Mouse (Mus musculus) CH12F3 (cell line): ENCODE results near the gene Mgat5b.

Experiments
- in situ Hi-C: fragments of 300-500 bp; cut with MboI; formaldehyde crosslinking; loops from 2 replicates; pipeline ENCODE4 v1.14.3; 2020; ENCODE audit warnings: low sequenced_read_pairs

Gene Mgat5b

DNA sequence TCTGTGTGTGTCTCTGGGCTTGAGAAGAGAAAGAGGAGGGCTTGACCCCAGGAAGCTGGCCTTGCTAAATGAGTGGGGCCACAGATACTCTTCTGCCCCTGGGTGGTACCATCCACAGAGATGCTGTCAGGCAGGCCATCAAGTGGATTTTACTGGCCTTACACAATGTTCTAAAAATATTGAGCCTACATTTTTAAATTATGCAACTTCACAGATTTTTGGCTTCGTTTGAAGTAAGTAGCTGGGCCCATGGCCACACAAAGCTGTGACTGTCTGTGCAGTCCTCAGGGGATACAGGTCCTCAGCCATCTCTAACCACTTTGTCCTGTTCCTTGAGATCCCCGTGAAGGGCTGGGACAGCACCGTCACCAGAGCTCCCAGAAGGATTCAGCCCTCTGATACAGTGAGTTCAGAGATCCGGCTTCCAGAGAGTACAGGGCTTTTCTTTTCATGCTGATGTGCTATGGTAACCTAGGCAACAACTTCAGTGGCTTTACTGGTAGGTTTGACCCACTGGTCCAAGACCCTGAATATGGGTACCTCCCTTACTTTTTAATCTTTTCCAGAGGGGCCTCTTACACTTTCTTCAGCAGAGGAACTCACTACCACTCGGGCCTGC is 4.3 kb upstream of the Mgat5b start:
- in situ Hi-C loops: no loop called here

GRCm38 (mm10) chr11:116915241-116915640 is 3.4 kb upstream of the Mgat5b start:
- in situ Hi-C loops: no loop called here

- in situ Hi-C loops: no loop called here
Observed at GRCm38 (mm10) chr11:116917361-116917760, 1.3 kb upstream of the Mgat5b start.

- in situ Hi-C loops: no loop called here
Observed at GRCm38 (mm10) chr11:116919186-116920020, 740 bp downstream of the Mgat5b start.

DNA sequence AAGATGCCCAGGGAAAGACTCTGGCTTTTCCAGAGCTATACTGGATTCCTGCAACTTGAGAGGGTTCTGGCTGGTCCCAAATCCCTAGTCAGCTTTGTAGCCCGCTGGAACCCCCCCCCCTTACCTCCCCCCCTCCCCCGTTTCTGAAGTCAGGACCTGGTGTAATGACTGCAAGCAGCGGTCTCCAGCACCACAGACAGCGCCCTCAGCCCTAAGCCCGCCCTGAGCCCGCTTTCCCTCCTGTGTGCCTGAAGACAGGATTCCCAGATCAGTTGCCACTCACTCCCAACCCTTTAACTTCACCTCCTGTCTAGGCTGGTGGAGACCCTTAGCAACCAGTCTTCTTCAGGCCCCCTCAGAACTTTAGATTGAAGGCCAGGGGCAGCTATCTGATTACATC is 2.1 kb downstream of the Mgat5b start:
- in situ Hi-C loops: no loop called here

- in situ Hi-C loops: no loop called here
Observed at GRCm38 (mm10) chr11:116922058-116922457, 3.4 kb downstream of the Mgat5b start.

GRCm38 (mm10) chr11:116928031-116928430 is 9.4 kb downstream of the Mgat5b start:
- in situ Hi-C loops: no loop called here

- in situ Hi-C loops: no loop called here
Observed at GRCm38 (mm10) chr11:116934862-116935261, 16.2 kb downstream of the Mgat5b start.

DNA sequence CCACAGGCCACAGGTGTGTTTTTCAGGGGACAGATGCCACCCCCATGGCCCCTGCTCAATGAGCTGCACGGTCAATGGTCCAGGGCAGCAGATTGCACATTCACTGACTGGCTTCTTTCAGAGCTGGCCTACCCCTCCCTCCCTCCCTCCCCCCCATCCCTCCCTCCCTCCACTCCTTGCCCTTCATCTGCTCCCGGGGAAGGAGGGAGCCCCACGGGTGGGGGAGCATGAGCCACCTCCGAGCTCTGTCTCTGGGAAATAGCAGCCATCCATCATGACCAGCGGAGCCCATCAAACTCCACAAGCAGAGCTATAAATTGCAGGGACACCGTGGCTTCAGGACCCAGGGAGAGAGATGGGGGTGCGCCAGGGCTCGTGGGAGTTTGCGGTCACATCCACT is 16.7 kb downstream of the Mgat5b start:
- in situ Hi-C loops: no loop called here

DNA sequence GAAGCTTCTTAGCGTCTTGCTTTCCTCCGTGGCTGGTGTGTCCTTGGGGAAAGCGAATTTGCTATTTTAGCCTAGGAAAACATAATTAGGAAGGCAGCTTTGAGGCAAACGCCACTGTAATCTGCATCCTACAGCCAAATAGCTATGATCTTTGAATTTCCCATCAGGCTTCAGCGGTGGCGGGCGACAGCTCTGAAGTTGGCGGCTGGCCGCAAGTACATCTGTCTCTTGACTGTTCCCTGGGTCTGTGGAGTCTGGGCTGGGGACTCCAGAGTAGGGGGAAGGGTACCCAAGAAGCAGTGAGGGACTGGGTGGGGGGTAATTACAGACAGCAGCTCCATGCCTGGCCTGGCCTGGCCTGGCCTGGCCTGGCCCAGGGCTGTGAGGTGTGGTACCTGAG is 17.3 kb downstream of the Mgat5b start:
- in situ Hi-C loops: no loop called here

DNA sequence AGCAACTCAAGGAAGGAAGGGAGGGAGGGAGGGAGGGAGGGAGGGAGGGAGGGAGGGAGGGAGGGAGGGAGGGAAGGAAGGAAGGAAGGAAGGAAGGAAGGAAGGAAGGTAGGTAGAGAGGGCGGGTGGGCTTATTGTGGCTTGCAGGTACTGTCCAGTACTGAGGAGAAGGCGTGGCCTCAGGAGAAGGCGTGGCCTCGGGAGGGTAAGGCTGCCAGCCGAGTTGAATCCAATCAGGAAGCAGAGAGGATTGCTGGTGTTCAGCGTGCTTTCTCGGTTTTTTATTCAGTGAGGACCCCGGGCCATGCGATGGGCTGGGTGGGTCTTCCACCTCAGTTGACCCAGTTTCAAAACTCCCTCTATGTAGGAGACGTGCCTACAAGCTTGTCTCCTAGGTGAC is 18.5 kb downstream of the Mgat5b start:
- in situ Hi-C loops: no loop called here

GRCm38 (mm10) chr11:116940088-116940855 is 21.6 kb downstream of the Mgat5b start:
- in situ Hi-C loops: no loop called here

GRCm38 (mm10) chr11:116944346-116944745 is 25.7 kb downstream of the Mgat5b start:
- in situ Hi-C loops: no loop called here

GRCm38 (mm10) chr11:116949832-116950231 is 31.2 kb downstream of the Mgat5b start:
- in situ Hi-C loops: no loop called here

GRCm38 (mm10) chr11:116951429-116951828 is 32.8 kb downstream of the Mgat5b start:
- in situ Hi-C loops: no loop called here

- in situ Hi-C loops: no loop called here
Observed at GRCm38 (mm10) chr11:116954231-116955118, 35.8 kb downstream of the Mgat5b start.

- in situ Hi-C loops: no loop called here
Observed at GRCm38 (mm10) chr11:116958601-116959000, 39.9 kb downstream of the Mgat5b start.

DNA sequence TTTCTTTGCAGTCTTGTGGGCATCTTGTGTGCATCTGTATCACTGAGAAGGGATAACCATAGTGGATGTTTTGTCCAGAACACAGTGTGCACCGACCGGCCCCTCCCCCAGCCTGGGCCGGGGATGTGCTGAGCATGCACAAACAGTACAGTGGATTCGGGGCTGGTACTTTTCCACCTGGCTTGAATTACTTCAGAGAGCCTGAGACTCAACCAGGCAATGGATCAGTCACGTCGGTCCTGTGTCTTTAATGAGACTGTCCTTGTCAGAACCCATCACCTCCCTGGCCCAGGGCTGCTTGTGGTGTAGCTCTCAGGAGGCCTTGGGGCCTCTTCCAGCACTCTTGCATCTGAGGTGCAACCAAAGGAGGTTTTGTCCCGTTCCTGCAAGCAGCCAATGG is 46.4 kb downstream of the Mgat5b start:
- in situ Hi-C loops: no loop called here

DNA sequence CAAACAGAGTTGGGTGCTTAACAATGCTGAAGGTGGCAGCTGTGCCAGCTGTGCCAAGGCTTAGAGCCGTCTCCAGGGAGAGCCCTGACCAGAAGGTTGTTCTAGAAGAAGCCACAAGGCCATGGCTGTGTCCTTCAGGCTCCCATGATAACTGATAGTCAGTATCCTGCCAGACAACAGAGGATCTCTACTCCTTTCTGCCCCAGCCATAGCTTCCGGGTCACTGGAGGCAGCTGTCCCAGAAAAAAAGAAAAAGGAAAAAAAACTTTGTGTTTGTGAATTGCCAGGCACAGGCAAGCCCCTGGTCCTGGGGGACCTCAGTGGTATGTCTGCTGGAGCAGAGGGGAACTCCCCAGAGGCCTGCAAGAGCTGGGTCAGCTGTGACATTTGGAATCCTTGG is 47.3 kb downstream of the Mgat5b start:
- in situ Hi-C loops: no loop called here

GRCm38 (mm10) chr11:116968586-116968985 is 49.9 kb downstream of the Mgat5b start:
- in situ Hi-C loops: no loop called here

DNA sequence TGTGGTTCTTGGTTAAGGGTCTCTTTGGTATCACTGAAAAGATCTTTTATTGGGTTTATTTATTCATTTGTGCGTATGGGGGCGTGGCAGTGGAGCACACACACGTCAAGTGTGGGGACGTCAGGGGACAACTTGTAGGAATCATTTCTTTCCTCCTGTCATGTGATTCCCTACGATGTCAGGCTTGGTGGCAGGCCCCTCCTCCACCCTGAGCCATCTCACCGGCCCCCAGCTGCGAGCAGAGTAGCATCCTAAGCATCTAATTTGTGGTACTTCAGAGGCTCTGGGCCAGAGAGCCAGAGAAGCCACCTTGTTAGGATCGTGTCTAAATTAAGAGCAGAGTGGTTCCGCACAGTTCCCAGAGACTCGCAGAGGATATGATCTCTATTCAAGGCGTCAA is 50.8 kb downstream of the Mgat5b start:
- in situ Hi-C loops: no loop called here
